Mouse (Mus musculus) retina, postnatal 1 day (tissue): ENCODE data around the gene Nrxn2.

ENCODE experiments used
- DNase-seq: peaks from one replicate; pipeline ENCODE4 v3.0.0-alpha.2; 2012

The Nrxn2 gene

DNA sequence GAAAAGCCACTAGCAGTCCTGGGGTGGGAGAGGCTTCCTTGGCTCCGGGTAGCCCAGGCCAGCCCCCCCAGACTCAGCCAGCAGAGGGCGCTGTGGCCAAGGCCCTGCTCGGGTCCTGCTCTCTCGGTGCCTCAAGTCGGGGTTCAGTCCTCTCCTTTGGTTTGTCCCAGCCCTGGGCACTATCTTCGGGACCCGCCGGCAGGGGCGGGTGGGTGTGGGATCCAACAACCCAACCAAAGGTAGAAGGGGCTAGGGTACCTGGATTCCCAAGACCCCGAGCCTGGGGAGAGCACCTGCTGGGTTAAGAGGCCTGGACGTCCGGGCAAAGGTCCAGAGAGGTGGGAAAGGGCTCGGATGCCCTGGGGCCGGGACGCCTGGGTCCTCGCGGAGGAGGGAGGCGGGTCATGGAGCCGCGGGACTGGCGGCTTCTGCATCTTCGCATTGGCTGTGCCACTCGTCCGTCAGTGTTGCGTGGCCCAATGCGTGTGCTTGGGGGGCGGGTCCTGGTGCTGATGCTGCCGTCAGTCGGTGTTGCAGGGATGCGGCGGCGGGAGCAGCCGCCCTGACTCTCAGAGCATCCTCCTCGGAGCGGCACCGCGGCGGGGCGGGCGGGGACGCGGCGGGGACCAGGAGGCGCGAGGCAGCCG, at the start of gene Nrxn2:
Gene Nrxn2 (plus strand): TSS at position 499 of the 647 bp plus-strand sequence.
- peak; percentile 95 for DNase-seq

DNA sequence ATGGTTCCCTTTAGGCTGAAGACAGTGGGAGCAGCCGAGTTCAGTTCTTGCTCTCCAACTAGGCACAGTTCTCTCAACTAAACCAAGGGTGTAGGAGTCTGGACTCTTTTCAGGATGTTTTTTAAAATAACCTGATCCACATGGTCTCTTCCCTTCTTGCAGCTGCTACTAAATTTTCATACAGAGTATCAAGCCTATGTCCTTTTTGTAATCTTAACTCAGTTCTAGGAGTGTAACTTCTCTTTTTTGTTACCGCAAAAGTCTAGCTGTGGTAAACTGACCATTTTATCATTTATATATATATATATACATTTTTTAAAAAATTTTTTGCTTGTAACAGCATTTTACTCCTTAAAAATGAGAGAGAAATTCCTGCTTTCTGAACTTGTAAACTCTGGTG, 48.4 kb upstream of the Nrxn2 start:
- DNase-seq = no peak

DNA sequence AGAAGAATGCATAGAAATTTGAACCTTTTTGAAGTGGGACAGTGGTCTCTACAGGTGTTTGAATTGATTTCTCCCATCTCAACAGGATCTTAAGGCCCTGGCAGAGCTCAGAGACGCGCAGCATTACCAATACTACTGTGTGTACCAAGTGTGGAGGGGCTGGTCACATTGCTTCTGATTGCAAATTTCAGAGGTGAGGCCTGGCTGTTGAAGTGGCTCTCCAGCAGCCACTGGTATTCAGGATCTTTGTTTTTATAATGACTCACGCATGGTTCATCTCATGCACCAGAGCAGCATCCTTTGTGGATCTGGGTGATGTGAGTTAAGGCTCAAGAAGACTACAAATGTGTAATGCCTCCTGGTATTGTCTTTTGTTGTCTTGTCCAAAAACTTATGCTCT, 46.1 kb upstream of the Nrxn2 start:
- no peak for DNase-seq

DNA sequence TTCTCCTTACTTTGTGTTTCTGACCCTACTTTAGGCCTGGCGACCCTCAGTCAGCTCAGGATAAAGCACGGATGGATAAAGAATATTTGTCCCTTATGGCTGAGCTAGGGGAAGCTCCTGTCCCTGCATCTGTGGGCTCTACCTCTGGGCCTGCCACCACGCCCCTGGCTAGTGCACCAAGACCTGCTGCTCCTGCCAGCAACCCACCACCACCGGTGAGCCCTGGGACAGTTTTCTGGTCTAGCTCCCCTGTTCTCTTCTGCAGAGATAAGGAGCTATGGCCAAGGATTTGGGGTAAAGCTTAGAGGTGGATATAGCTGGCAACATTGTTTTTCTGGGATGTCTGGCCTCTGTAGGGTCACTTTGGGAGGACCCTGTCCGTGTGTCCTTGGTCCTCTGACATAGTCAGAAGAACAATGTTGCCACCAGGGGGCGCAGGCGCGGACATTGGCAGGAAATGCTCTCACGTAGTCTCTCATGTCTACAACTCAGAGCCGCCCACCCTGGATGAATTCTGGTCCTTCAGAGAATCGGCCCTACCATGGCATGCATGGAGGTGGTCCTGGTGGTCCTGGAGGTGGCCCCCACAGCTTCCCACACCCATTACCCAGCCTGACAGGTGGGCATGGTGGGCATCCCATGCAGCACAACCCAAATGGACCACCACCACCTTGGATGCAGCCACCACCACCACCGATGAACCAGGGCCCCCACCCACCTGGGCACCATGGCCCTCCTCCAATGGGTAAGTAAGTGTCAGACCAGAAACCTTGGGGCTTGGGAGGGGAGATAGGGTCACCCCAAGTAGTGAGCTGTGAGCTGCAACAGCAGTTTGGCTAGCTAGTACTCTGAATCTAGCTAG, 44.8 kb upstream of the Nrxn2 start:
- DNase-seq = peak; percentile 82

DNA sequence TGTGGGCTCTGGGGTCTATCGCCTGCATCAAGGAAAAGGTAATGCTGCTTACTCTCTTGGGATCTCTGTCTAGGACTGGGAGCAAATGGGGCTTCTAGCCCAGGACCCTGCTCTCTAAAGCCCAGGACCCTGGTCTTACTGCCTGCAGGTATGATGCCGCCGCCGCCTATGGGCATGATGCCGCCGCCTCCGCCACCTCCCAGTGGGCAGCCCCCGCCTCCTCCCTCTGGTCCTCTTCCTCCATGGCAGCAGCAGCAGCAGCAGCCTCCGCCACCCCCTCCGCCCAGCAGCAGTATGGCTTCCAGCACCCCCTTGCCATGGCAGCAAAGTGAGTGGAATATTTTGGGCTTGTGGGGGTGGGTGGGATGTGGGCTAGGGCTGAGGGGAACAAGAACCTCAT, 44.0 kb upstream of the Nrxn2 start:
- DNase-seq = no peak

GRCm38 (mm10) chr19:6375423-6376254, 42.9 kb upstream of the Nrxn2 start:
- DNase-seq = no peak

- peak; percentile 61 for DNase-seq
Measured at GRCm38 (mm10) chr19:6376255-6376564, 42.3 kb upstream of the Nrxn2 start.

DNA sequence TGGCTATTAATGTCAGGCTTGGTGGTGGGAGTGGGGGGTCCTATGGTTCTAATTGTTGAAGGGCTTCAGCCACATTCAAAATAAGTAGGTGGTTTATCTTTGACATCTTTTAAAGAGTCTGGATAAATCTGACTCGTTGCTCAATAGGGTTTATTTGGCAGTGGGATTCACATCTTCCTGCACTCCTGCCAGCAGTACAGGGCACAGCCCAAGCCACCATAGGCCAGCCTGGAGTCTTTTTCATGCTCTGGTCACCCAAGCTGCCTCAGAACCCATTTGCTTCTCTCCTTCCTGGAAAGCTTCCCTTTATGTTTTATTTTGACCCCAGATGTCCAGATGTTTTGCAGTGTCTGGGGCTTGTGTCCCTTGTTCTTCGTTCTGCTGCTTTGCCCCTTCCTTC, 41.9 kb upstream of the Nrxn2 start:
- no peak for DNase-seq

- DNase-seq = no peak
Measured at GRCm38 (mm10) chr19:6377327-6378040, 41.0 kb upstream of the Nrxn2 start.

- DNase-seq = no peak
Measured at GRCm38 (mm10) chr19:6380411-6381166, 37.9 kb upstream of the Nrxn2 start.

DNA sequence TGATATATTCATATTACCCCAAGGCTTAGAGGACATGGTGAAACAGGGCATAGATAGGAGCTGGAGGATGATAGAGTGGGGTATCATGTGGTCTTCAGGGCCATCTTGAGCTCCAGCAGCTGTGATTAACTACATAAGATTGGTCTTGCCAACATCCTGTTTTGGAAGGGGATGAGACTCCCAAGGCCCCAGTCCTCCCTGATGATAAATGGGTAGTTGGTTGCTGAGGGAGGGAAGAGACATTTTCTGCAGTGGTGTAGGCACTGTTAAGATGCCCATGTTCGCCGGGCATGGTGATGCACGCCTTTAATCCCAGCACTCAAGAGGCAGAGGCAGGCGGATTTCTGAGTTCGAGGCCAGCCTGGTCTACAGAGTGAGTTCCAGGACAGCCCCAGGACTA, 37.3 kb upstream of the Nrxn2 start:
- DNase-seq = no peak

DNA sequence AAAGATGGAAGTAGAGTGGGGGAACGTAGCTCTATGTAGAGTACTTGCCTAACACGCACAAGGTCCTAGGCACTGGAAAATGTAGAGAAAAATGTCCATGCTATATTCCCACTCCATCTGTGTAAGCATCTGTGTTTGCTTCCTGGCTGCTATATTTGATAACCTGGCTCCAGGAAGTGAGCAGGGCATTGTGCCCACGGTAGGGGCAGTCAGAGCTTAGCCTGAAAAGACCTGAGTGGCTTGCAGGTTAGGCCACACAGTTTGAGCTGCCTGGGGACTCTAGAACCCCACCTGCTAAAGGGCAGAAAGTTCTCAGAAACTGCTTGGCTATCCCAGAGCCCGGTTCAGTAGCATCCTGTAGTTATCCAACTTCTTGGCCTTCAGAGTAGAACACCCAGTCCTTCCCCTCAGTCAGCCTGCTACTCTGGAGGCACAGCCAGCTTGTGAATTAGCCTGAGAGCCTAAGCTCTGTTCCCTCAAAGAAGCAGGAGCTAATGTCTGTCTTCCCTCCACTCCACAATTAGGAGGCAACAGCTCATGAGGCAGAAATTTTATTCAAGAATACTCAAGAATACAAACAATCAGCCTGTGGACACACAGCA, 36.1 kb upstream of the Nrxn2 start:
- DNase-seq = no peak

DNA sequence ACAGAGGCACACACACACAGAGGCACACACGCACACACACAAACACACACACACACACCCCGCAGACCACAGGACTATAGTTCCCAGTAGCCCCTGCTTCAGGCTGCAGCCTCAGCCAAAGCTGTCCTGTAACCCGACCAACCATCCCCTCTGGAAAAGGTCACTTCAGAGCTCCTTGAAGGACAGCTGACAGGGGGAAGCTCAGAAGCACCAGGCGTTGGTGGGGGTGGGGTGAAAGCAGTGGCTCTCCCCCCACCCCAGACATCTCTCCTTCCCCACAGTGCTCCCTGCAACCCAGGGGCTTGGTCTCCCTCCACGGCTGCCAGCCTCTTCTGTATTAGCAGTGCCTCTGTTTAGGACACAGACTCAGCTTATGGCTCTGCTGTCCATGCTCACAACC, 35.1 kb upstream of the Nrxn2 start:
- peak; percentile 38 for DNase-seq

DNA sequence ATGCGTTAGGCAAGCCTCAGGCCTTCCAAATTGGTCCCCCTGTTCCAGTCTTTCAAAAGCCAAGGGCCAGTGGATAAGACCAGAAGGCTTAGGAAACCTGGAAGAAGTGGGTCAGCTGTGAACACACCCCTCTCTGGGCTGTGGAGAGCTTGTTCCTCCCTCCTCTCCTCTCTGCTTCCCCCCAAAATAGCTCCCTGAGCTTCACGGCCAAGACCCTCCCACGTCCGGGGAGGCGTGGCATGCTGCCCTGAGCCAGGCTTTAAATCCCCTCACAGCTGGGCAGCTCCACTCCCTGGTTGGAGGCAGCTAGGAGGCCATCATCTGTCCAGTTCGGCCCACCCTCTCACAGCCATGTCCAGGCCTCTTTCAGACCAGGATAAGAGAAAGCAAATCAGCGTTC, 34.4 kb upstream of the Nrxn2 start, which contains the start of gene Pygm:
Gene Pygm (plus strand): TSS at position 272 of the 400 bp plus-strand sequence.
- peak; percentile 81 for DNase-seq

GRCm38 (mm10) chr19:6384954-6385353, 33.6 kb upstream of the Nrxn2 start:
- DNase-seq = no peak

- DNase-seq = no peak
Measured at GRCm38 (mm10) chr19:6385419-6385818, 33.1 kb upstream of the Nrxn2 start.

- no peak for DNase-seq
Measured at GRCm38 (mm10) chr19:6385821-6386220, 32.7 kb upstream of the Nrxn2 start.

GRCm38 (mm10) chr19:6386234-6386633, 32.3 kb upstream of the Nrxn2 start:
- DNase-seq = no peak

DNA sequence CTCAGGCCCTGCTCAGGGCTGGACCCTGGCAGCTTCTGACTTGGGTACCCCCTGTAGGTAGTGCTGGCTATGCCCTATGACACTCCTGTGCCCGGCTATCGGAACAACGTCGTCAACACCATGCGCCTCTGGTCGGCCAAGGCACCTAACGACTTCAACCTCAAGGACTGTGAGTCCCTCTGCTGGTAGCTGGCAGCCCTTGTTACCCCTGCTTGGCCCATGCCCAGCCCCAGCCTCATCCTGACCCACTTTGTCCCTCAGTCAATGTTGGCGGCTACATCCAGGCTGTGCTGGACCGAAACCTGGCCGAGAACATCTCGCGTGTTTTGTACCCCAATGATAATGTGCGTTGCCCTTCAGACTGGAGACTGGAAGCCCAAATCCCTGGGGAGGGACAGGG, 30.5 kb upstream of the Nrxn2 start:
- DNase-seq = peak; percentile 51

- DNase-seq = peak; percentile 37
Measured at GRCm38 (mm10) chr19:6389803-6390202, 28.7 kb upstream of the Nrxn2 start.

GRCm38 (mm10) chr19:6390251-6390650, 28.3 kb upstream of the Nrxn2 start:
- no peak for DNase-seq
